Mouse (Mus musculus) CH12.LX (cell line): ENCODE measurements around the gene Dll1.
A peak's percentile ranks its signal among the peaks of the same experiment; 100 is the strongest.

Source experiments
- CTCF ChIP-seq, 2 experiments: IDR thresholded peaks in 1 of 2; conservative IDR thresholded peaks in 1 of 2; 2 replicates each; pipeline ENCODE4 v1.5.1; 2011 to 2012; ENCODE audit warnings: low read depth in 2 of 2, low read length in 2 of 2, improper control_type of control experiment in 1 of 2, inconsistent platforms in 1 of 2, mild to moderate bottlenecking in 1 of 2, moderate library complexity in 1 of 2
- EP300 ChIP-seq: IDR thresholded peaks from 2 replicates; pipeline ENCODE4 v1.6.1; 2011; ENCODE audit warnings: low read length, improper control_type of control experiment
- GABPA ChIP-seq: IDR thresholded peaks from 2 replicates; pipeline ENCODE4 v1.6.1; 2012; ENCODE audit warnings: low read depth, low read length, improper control_type of control experiment, inconsistent platforms; ENCODE audit not compliant: insufficient replicate concordance
- MAX ChIP-seq: IDR thresholded peaks from 2 replicates; pipeline ENCODE4 v1.6.1; 2011; ENCODE audit warnings: low read length, improper control_type of control experiment
- POLR2A ChIP-seq: IDR thresholded peaks from 2 replicates; pipeline ENCODE4 v1.6.1; 2011; ENCODE audit warnings: low read depth, mild to moderate bottlenecking, improper control_type of control experiment, low read length
- POLR2AphosphoS2 ChIP-seq: IDR thresholded peaks from 2 replicates; pipeline ENCODE4 v1.6.1; 2011; ENCODE audit warnings: low read depth, low read length, improper control_type of control experiment
- UBTF ChIP-seq: IDR thresholded peaks from 2 replicates; pipeline ENCODE4 v1.6.1; 2012; ENCODE audit warnings: low read depth, mild to moderate bottlenecking, inconsistent platforms, low read length, improper control_type of control experiment, moderate library complexity
- USF1 ChIP-seq: IDR thresholded peaks from 2 replicates; pipeline ENCODE4 v1.6.1; 2014; ENCODE audit warnings: low read depth, mild to moderate bottlenecking, inconsistent platforms, low read length, improper control_type of control experiment
- USF2 ChIP-seq: conservative IDR thresholded peaks from 2 replicates; pipeline ENCODE4 v1.6.1; 2011; ENCODE audit warnings: low read depth, low read length, improper control_type of control experiment
- ZNF384 ChIP-seq: IDR thresholded peaks from 2 replicates; pipeline ENCODE4 v1.6.1; 2012; ENCODE audit warnings: low read depth, low read length, improper control_type of control experiment, inconsistent platforms

GRCm38 (mm10) chr17:15419534-15419933 is 42.9 kb upstream of the Dll1 start:
- no peak for TF ChIP-seq POLR2A
- peak in 1 of 2 experiments; percentile 43; a peak in 2 of 4 replicates for TF ChIP-seq CTCF (conservative IDR thresholded peaks at IDR 0.05 in 1 of 2, IDR thresholded peaks at IDR 0.05 in 1 of 2; ENCODE audit: low read depth in 2 of 2, low read length in 2 of 2)
- no peak for TF ChIP-seq UBTF
- TF ChIP-seq ZNF384, result no peak
- no peak for TF ChIP-seq MAX
- no peak for TF ChIP-seq USF2
- TF ChIP-seq POLR2AphosphoS2, result no peak
- no peak for TF ChIP-seq EP300
- TF ChIP-seq USF1, result no peak
- TF ChIP-seq GABPA, result no peak
